Mouse (Mus musculus): ENCODE measurements at regions not wholly inside any gene's neighbourhood (a gene's known extent, or its start where the extent isn't known, plus 50 kb on each side); places are given as distances from the start of the nearest gene placed in this dataset.
"Not testable (repeated sequence)": the region's sequence is repeated elsewhere in the genome, so short reads cannot be mapped to it uniquely, and the experiment has no call there.

DNA sequence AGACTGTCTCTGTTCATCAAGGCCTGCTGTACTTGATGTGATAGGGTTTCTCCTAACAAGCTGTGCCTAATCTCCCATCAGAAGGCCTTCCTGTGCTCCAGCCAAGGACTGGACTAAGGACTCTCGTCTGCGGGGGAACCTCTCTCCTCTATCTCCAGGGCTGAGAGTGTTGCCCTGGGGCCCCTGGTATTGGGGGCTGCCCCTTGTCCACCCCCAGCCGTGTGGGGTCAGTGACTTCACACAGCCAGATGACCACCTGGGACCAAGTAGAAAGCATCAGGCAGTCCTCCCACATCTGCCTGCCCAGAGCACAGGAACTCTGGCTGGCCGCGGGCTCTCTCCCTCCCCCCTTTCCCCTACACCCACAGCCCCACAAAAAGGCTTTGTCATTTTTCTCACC is 651.5 kb upstream of the Kif2b start:
- Histone ChIP-seq H3K4me1 (ENCODE audit: control insufficient read depth, insufficient read depth, low read length) (no peaks in the 10 kb centered on the region), H3K27ac (replicated peaks; ENCODE audit: low read depth, low read length) (no peak overlapping the region), H3K4me3 (replicated peaks; ENCODE audit: low read depth, low read length) (no peak overlapping the region), H3K4me2 (ENCODE audit: low read length) (no peak overlapping the region), H3K36me3 (ENCODE audit: control insufficient read depth, insufficient read depth, low read length) (no peaks in the 10 kb centered on the region), H3K27me3 (ENCODE audit: control insufficient read depth, insufficient read depth, low read length) (no peaks in the 10 kb centered on the region), H3K9ac (replicated peaks; ENCODE audit: low read length) (no peak overlapping the region), H3K9me3 (ENCODE audit: control insufficient read depth, low read length) (no peaks in the 10 kb centered on the region)
- WGBS: 68% methylated on average over 5 of the region's 5 CpGs
- no peak for DNase-seq
- ATAC-seq (ENCODE audit: low FRiP score, low TSS enrichment): no peak

DNA sequence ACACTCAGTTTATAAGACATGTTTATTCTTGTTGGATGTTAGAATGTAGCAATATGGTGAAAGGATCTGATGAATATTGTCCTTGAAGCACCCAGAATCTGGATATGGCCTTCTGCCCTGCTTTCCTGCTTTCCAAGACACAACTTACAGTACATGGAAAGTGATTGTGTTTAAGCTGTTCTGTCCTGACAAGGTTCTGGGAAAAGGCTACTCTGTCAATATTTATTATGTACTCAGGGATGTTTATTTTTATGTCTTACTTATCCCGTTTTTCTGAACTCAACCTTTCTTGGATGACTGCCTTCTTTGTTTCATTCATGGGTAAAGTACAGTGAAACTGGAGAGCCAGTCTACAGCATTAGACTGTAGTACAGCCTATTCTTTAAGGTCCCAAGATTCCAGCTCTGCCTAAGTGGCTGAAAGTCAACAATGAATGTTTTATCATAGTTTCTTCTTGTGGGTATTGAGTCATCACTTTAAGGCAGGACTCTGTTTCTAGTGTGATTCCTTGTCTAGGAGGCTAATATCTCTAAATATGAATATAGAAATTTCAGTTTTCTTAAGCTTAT is 631.7 kb upstream of the Kif2b start:
- no peaks in the 10 kb centered on the region for H3K9me3 ChIP-seq (ENCODE audit: control insufficient read depth, low read length)
- H3K27me3 ChIP-seq (ENCODE audit: control insufficient read depth, insufficient read depth, low read length): no peaks in the 10 kb centered on the region
- no peaks in the 10 kb centered on the region for H3K4me1 ChIP-seq (ENCODE audit: control insufficient read depth, insufficient read depth, low read length)
- no peak overlapping the region for H3K4me2 ChIP-seq (ENCODE audit: low read length)
- H3K27ac ChIP-seq (replicated peaks; ENCODE audit: low read depth, low read length): no peak overlapping the region
- ATAC-seq (ENCODE audit: low FRiP score, low TSS enrichment) (no peak), DNase-seq (no peak)
- no peak overlapping the region for H3K9ac ChIP-seq (replicated peaks; ENCODE audit: low read length)
- no peak overlapping the region for H3K4me3 ChIP-seq (replicated peaks; ENCODE audit: low read depth, low read length)
- no peaks in the 10 kb centered on the region for H3K36me3 ChIP-seq (ENCODE audit: control insufficient read depth, insufficient read depth, low read length)
- whole genome bisulfite sequencing: 48% methylated on average over 1 of the region's 1 CpGs

DNA sequence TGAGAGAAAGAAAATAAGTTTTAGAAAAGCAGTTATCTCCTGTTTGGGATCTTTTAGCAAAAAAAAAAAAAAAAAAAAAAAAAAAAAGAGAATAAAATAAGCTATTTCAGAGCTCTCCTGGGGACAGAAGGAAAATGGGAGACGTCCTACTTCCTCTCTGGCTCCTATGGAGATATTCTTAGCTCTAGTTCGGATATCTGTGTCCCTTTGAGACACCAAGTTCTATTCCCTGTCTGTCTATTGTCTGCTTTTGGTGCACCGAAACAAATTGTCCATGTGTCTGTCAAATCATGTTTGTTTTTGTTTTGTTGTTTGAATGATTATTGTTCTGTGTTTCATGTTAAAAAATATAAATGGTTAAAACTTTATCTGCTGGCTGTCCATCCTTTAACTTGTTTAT is 601.0 kb upstream of the Kif2b start:
- H3K9ac ChIP-seq (replicated peaks; ENCODE audit: low read length); ATAC-seq (ENCODE audit: low FRiP score, low TSS enrichment); H3K27ac ChIP-seq (replicated peaks; ENCODE audit: low read depth, low read length); H3K4me3 ChIP-seq (replicated peaks; ENCODE audit: low read depth, low read length); DNase-seq; H3K4me1 ChIP-seq (ENCODE audit: control insufficient read depth, insufficient read depth, low read length); H3K36me3 ChIP-seq (ENCODE audit: control insufficient read depth, insufficient read depth, low read length); H3K4me2 ChIP-seq (ENCODE audit: low read length); H3K27me3 ChIP-seq (ENCODE audit: control insufficient read depth, insufficient read depth, low read length): not testable (repeated sequence)
- WGBS: 72% methylated on average over 3 of the region's 3 CpGs
- H3K9me3 ChIP-seq (ENCODE audit: control insufficient read depth, low read length): peaks cover 10% of the 10 kb centered on the region; the same call in 1 of the 2 replicates

DNA sequence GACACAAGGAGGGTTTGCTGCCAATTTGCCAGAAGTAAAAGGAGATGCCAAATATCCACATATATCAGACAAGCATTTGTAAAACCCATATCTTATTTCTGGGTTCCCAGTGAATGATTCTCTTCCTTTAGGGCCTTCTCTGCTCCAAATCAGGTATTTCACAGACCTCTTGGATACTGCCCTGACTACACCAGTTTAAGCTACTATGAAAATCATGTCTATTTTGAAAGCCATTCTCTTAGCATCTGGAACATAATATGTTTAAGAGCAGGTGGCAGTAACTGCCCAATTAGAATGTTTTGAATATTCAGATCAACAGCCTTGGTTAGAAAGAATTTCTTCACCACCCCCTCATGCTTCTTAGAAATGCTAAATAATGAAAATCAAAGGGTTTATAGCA is 575.8 kb upstream of the Kif2b start:
- DNase-seq (no peak), ATAC-seq (ENCODE audit: low FRiP score, low TSS enrichment) (no peak)
- no peaks in the 10 kb centered on the region for H3K36me3 ChIP-seq (ENCODE audit: control insufficient read depth, insufficient read depth, low read length)

DNA sequence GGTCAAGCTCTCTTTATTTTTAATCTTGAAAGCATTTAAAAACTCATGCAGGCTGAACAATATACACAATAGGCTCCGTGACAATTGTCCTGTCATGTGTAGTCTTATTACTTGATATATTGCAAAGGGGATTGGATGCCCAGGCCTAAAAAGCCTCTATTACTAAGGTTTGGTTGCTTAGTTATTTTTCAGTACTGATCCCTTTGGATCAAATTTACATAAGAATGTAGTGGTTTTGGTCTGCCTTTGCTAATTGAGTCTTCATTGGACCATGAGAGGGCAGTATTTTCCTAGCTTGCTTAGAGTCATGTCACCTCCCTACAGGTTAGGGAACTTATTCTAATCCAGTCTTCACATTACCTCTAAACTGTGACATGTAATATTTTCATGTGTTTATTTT is 558.3 kb upstream of the Kif2b start:
- H3K9me3 ChIP-seq (ENCODE audit: control insufficient read depth, low read length): no peaks in the 10 kb centered on the region
- ATAC-seq (ENCODE audit: low FRiP score, low TSS enrichment) (peak; percentile 40; the same call in 1 of the 2 replicates), DNase-seq (peak; percentile 69)
- H3K36me3 ChIP-seq (ENCODE audit: control insufficient read depth, insufficient read depth, low read length): no peaks in the 10 kb centered on the region
- H3K27me3 ChIP-seq (ENCODE audit: control insufficient read depth, insufficient read depth, low read length): no peaks in the 10 kb centered on the region
- WGBS: 16% methylated on average over 1 of the region's 1 CpGs
- H3K4me3 ChIP-seq (replicated peaks; ENCODE audit: low read depth, low read length): no peak overlapping the region
- no peak overlapping the region for H3K9ac ChIP-seq (replicated peaks; ENCODE audit: low read length)
- 0 out of 2 replicates have a peak, but pooled peaks cover 11% of the 10 kb centered on the region for H3K4me1 ChIP-seq (ENCODE audit: control insufficient read depth, insufficient read depth, low read length)
- no peak overlapping the region for H3K4me2 ChIP-seq (ENCODE audit: low read length)
- no peak overlapping the region for H3K27ac ChIP-seq (replicated peaks; ENCODE audit: low read depth, low read length)

More for the DNA sequence above, 575.8 kb upstream of the Kif2b start:
- H3K27ac ChIP-seq (replicated peaks; ENCODE audit: low read depth, low read length): no peak overlapping the region
- no peaks in the 10 kb centered on the region for H3K4me1 ChIP-seq (ENCODE audit: control insufficient read depth, insufficient read depth, low read length)
- H3K4me2 ChIP-seq (ENCODE audit: low read length): no peak overlapping the region
- H3K27me3 ChIP-seq (ENCODE audit: control insufficient read depth, insufficient read depth, low read length): no peaks in the 10 kb centered on the region
- H3K9me3 ChIP-seq (ENCODE audit: control insufficient read depth, low read length): no peaks in the 10 kb centered on the region
- no peak overlapping the region for H3K9ac ChIP-seq (replicated peaks; ENCODE audit: low read length)
- no peak overlapping the region for H3K4me3 ChIP-seq (replicated peaks; ENCODE audit: low read depth, low read length)

DNA sequence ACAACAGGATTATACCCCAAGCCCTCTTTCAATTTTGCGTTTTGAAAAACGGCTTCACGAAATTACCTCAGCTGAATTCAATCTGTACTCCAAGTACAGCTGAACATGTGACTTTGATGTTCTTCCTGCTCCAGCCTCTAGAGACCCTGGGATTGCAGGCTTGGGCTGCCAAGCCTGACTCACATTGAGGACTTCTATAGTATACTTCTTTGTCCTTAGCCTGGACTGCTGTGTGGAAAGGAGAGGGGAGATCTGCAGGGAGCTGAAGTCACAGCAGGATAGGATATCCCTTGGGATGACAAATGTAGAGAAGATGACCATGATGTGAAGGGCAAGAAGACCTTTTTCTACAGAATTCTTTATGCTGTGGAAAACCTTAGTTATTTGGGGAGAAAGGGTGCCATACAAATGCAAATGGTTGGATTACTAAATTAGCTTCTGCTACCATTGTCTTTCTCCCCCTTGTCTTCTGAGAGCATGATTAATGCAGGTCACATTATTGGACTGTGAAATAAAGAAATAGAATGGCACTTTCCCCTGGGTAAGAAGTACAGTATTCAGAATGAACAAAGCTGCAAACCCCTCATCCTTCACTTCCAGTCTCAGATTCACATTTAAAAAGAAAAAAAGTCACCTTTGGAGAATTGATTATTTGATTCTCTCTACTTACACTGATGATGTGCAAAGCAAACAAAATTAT is 557.7 kb upstream of the Kif2b start:
- Histone ChIP-seq H3K36me3 (ENCODE audit: control insufficient read depth, insufficient read depth, low read length) (no peaks in the 10 kb centered on the region), H3K9me3 (ENCODE audit: control insufficient read depth, low read length) (no peaks in the 10 kb centered on the region), H3K4me2 (ENCODE audit: low read length) (no peak overlapping the region), H3K4me3 (replicated peaks; ENCODE audit: low read depth, low read length) (no peak overlapping the region), H3K27ac (replicated peaks; ENCODE audit: low read depth, low read length) (0 out of 2 replicates have a peak overlapping the region, but pooled peaks have one; percentile 20), H3K27me3 (ENCODE audit: control insufficient read depth, insufficient read depth, low read length) (no peaks in the 10 kb centered on the region), H3K9ac (replicated peaks; ENCODE audit: low read length) (no peak overlapping the region), H3K4me1 (ENCODE audit: control insufficient read depth, insufficient read depth, low read length) (0 out of 2 replicates have a peak, but pooled peaks cover 11% of the 10 kb centered on the region)
- DNase-seq (peak; percentile 37), ATAC-seq (ENCODE audit: low FRiP score, low TSS enrichment) (peak; percentile 63; the same call in 1 of the 2 replicates)
- 4% methylated on average over 3 of the region's 3 CpGs for WGBS

DNA sequence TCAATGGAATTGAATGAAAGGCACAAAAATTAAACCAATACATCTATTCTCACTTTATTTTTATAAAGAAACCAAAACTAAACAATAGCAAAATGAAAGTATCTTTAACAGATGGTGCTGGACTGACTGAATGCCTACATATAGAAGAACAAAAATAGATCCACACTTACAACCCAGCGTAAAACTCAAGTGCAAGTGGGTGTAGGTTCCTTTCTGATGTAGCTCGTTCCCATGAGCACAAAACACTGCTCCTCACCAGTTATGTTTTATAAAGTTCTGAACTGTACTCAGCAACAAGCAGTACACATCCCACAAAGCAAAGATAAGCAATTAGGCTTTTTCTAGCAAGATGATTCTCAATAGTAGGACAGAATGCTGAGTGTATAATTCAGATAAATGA is 507.4 kb upstream of the Kif2b start:
- Histone ChIP-seq H3K4me2 (ENCODE audit: low read length) (no peak overlapping the region), H3K9me3 (ENCODE audit: control insufficient read depth, low read length) (no peaks in the 10 kb centered on the region), H3K4me3 (replicated peaks; ENCODE audit: low read depth, low read length) (no peak overlapping the region), H3K27ac (replicated peaks; ENCODE audit: low read depth, low read length) (no peak overlapping the region), H3K36me3 (ENCODE audit: control insufficient read depth, insufficient read depth, low read length) (no peaks in the 10 kb centered on the region), H3K4me1 (ENCODE audit: control insufficient read depth, insufficient read depth, low read length) (no peaks in the 10 kb centered on the region), H3K9ac (replicated peaks; ENCODE audit: low read length) (no peak overlapping the region), H3K27me3 (ENCODE audit: control insufficient read depth, insufficient read depth, low read length) (no peaks in the 10 kb centered on the region)
- DNase-seq: no peak
- no peak for ATAC-seq (ENCODE audit: low FRiP score, low TSS enrichment)
- 89% methylated on average over 2 of the region's 2 CpGs for WGBS

DNA sequence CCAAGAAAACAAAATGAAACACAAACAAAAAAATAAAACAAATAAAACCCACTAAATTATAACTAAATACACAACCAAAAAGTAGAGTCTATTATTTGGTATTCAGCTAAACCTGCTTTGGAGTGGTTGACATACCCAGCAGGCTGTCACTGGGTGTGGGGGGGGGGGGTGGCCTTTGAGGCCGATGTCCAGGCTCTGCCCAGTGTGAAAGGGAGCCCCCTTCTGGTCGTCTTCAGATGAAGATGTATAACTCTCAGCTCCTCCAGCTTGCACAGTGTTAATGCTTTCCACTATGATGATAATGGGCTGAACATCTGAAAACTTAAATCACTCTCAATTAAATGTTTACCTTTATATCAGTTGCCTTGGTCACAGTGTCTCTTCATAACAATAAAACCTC is 464.3 kb upstream of the Kif2b start:
- DNase-seq: peak; percentile 7
- H3K27ac ChIP-seq (replicated peaks; ENCODE audit: low read depth, low read length): no peak overlapping the region
- H3K4me2 ChIP-seq (ENCODE audit: low read length): no peak overlapping the region
- no peaks in the 10 kb centered on the region for H3K9me3 ChIP-seq (ENCODE audit: control insufficient read depth, low read length)
- H3K9ac ChIP-seq (replicated peaks; ENCODE audit: low read length): no peak overlapping the region
- 13% methylated on average over 2 of the region's 2 CpGs for WGBS
- no peaks in the 10 kb centered on the region for H3K36me3 ChIP-seq (ENCODE audit: control insufficient read depth, insufficient read depth, low read length)
- ATAC-seq (ENCODE audit: low FRiP score, low TSS enrichment): no peak
- no peaks in the 10 kb centered on the region for H3K27me3 ChIP-seq (ENCODE audit: control insufficient read depth, insufficient read depth, low read length)
- no peaks in the 10 kb centered on the region for H3K4me1 ChIP-seq (ENCODE audit: control insufficient read depth, insufficient read depth, low read length)
- H3K4me3 ChIP-seq (replicated peaks; ENCODE audit: low read depth, low read length): no peak overlapping the region

DNA sequence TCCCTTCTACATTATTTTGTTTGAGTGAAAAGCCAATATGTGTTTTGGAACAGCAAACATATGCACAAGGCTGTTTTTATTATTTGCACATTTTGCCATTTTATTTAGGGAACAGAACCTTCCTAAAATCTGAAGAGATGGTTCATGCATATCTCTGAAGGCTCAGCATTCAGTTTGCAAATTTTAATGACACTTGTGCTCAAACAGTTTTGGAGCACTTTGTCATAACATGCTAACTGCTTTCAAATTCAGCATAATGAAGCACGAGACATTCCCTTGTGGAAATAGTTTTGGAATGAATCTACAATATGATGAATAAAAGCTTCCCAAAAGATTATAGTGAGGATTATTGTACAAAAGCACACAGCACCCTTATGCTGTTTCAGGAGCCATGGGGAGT is 462.8 kb upstream of the Kif2b start:
- ATAC-seq (ENCODE audit: low FRiP score, low TSS enrichment): no peak
- no peak overlapping the region for H3K4me3 ChIP-seq (replicated peaks; ENCODE audit: low read depth, low read length)
- H3K4me1 ChIP-seq (ENCODE audit: control insufficient read depth, insufficient read depth, low read length): no peaks in the 10 kb centered on the region
- no peaks in the 10 kb centered on the region for H3K9me3 ChIP-seq (ENCODE audit: control insufficient read depth, low read length)
- H3K36me3 ChIP-seq (ENCODE audit: control insufficient read depth, insufficient read depth, low read length): no peaks in the 10 kb centered on the region
- H3K9ac ChIP-seq (replicated peaks; ENCODE audit: low read length): no peak overlapping the region
- no peak overlapping the region for H3K27ac ChIP-seq (replicated peaks; ENCODE audit: low read depth, low read length)
- H3K27me3 ChIP-seq (ENCODE audit: control insufficient read depth, insufficient read depth, low read length): no peaks in the 10 kb centered on the region
- H3K4me2 ChIP-seq (ENCODE audit: low read length): no peak overlapping the region
- no peak for DNase-seq
- 75% methylated on average over 1 of the region's 1 CpGs for WGBS

All from midbrain, embryonic 14.5 days (tissue).